Comparison of ENCODE assay signal across 7 mouse cellular contexts in the genomic region with DNA sequence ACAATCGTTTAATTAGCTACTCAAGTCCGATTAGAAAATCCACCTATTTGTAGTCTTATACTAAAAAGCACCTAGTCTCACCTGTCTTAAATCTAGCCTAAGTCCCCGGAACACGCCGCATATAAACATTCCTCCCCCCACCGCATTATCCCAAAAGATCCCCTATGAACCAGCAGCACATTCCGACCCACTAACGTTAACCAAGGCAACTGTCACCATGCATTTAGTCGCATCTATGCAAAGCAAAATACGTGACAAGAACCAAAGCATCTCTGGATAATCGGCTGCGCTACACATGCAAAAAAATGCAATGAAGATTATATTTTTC. TPM values are rescaled to one million over a fixed set of nuclear protein-coding genes. Genes with fewer than 3 reads are reported as not detected.
DNase-seq lines count a peak whose midpoint lies in the region; ATAC-seq lines count a peak whose summit lies in the region.

No protein-coding gene starts in this region.

- H3K4me1 ChIP-seq in forebrain, embryonic 11.5 days (replicated peaks; ENCODE audit: control insufficient read depth, insufficient read depth, low read length): peaks cover 3% of the 10 kb centered on the region; the same call in 1 of the 2 replicates
- no peaks in the 10 kb centered on the region for H3K4me1 ChIP-seq in intestine, embryonic 16.5 days (ENCODE audit: control insufficient read depth, insufficient read depth, low read length)
- peaks cover 21% of the 10 kb centered on the region for H3K4me1 ChIP-seq in neural tube, embryonic 13.5 days (replicated peaks)

- peak; percentile 8; the same call in 1 of the 2 replicates for ATAC-seq in forebrain, embryonic 11.5 days (replicated peaks; ENCODE audit: low FRiP score)
- no peak; the same call in 1 of the 2 replicates for ATAC-seq in intestine, embryonic 16.5 days
- peak; percentile 26 for ATAC-seq in neural tube, embryonic 13.5 days (ENCODE audit: low read depth)

- H3K27ac ChIP-seq in forebrain, embryonic 11.5 days (ENCODE audit: low read depth, low read length): no peak overlapping the region
- H3K27ac ChIP-seq in intestine, embryonic 16.5 days (ENCODE audit: low read length): no peak overlapping the region
- 0 out of 2 replicates have a peak overlapping the region, but pooled peaks have one; percentile 39 for H3K27ac ChIP-seq in neural tube, embryonic 13.5 days (replicated peaks)

- no peaks in the 10 kb centered on the region for H3K9me3 ChIP-seq in forebrain, embryonic 11.5 days (ENCODE audit: control insufficient read depth, low read length)
- no peaks in the 10 kb centered on the region for H3K9me3 ChIP-seq in intestine, embryonic 16.5 days (ENCODE audit: control insufficient read depth, low read length)
- H3K9me3 ChIP-seq in neural tube, embryonic 13.5 days: no peaks in the 10 kb centered on the region

- H3K36me3 ChIP-seq in forebrain, embryonic 11.5 days (ENCODE audit: control insufficient read depth, insufficient read depth, low read length): no peaks in the 10 kb centered on the region
- H3K36me3 ChIP-seq in intestine, embryonic 16.5 days (ENCODE audit: control insufficient read depth, insufficient read depth, low read length): no peaks in the 10 kb centered on the region
- H3K36me3 ChIP-seq in neural tube, embryonic 13.5 days: no peaks in the 10 kb centered on the region

- H3K4me3 ChIP-seq in forebrain, embryonic 11.5 days (ENCODE audit: low read depth, low read length): peak overlapping the region; percentile 33
- H3K4me3 ChIP-seq in intestine, embryonic 16.5 days (ENCODE audit: low read length): peak overlapping the region; percentile 46
- H3K4me3 ChIP-seq in neural tube, embryonic 13.5 days: peak overlapping the region; percentile 46

- 4% methylated on average over 12 of the region's 12 CpGs for WGBS in forebrain, embryonic 11.5 days
- WGBS in intestine, embryonic 16.5 days: 3% methylated on average over 12 of the region's 12 CpGs
- 3% methylated on average over 12 of the region's 12 CpGs for WGBS in neural tube, embryonic 13.5 days

- peaks cover 7% of the 10 kb centered on the region; the same call in 1 of the 2 replicates for H3K27me3 ChIP-seq in forebrain, embryonic 11.5 days (ENCODE audit: control insufficient read depth, insufficient read depth, low read length)
- H3K27me3 ChIP-seq in intestine, embryonic 16.5 days (replicated peaks; ENCODE audit: control insufficient read depth, insufficient read depth, low read length): peaks cover 12% of the 10 kb centered on the region; the same call in 1 of the 2 replicates
- H3K27me3 ChIP-seq in neural tube, embryonic 13.5 days: peaks cover 30% of the 10 kb centered on the region

- DNase-seq in layer of hippocampus, postnatal 36 days: peak; percentile 26 to 34
- no peak for DNase-seq in layer of hippocampus, adult 9-10 months (ENCODE audit: low spot score)
- DNase-seq in forebrain, embryonic 11.5 days (ENCODE audit: low spot score): no peak
- no peak for DNase-seq in gastrocnemius, postnatal 4 days (ENCODE audit: low spot score in 2 of 2)
- no peak for DNase-seq in yolk sac, embryonic 10.5 days (ENCODE audit: low spot score)

- peak overlapping the region; percentile 76 for H3K4me2 ChIP-seq in forebrain, embryonic 11.5 days (ENCODE audit: low read depth, low read length, severe bottlenecking)
- peak overlapping the region; percentile 85 for H3K4me2 ChIP-seq in intestine, embryonic 16.5 days (ENCODE audit: low read depth, low read length)
- peak overlapping the region; percentile 72 for H3K4me2 ChIP-seq in neural tube, embryonic 13.5 days

- peak overlapping the region; percentile 17; the same call in 1 of the 2 replicates for H3K9ac ChIP-seq in forebrain, embryonic 11.5 days (ENCODE audit: low read length)
- H3K9ac ChIP-seq in intestine, embryonic 16.5 days (ENCODE audit: low read depth, low read length): peak overlapping the region; percentile 30; the same call in 1 of the 2 replicates
- peak overlapping the region; percentile 65 for H3K9ac ChIP-seq in neural tube, embryonic 13.5 days

RNA-seq across cellular contexts. Expression of gene Vsnl1, which starts 0.4 kb away (rescaled TPM):
- 100 to 1,000 TPM; 382 to 418 TPM for total RNA-seq in layer of hippocampus, postnatal 36 days (2021)
- 0.51 and 0.99 TPM in 2 replicates for polyA plus RNA-seq in forebrain, embryonic 11.5 days (2014; fragmentation: Nextera tagmentation; extraction: Ambion mirVana)
- polyA plus RNA-seq in intestine, embryonic 16.5 days (2015; fragmentation: Nextera tagmentation; extraction: Ambion mirVana): 0.50 and 0.61 TPM in 2 replicates
- polyA plus RNA-seq in neural tube, embryonic 13.5 days (2015; fragmentation: Nextera tagmentation; extraction: Ambion mirVana): 30.0 and 37.0 TPM in 2 replicates
- total RNA-seq in gastrocnemius, postnatal 4 days (2021): under 1 TPM; 0.13 to 0.37 TPM

RNA-seq across cellular contexts. Expression of gene Rad51ap2, which starts 19.9 kb away (rescaled TPM):
- total RNA-seq in layer of hippocampus, postnatal 36 days (2021): under 1 TPM; 0.47 to 0.53 TPM
- 0.11 and 0.24 TPM in 2 replicates for polyA plus RNA-seq in forebrain, embryonic 11.5 days (2014; fragmentation: Nextera tagmentation; extraction: Ambion mirVana)
- 0.06 and 0.13 TPM in 2 replicates for polyA plus RNA-seq in intestine, embryonic 16.5 days (2015; fragmentation: Nextera tagmentation; extraction: Ambion mirVana)
- 0.15 and 0.20 TPM in 2 replicates for polyA plus RNA-seq in neural tube, embryonic 13.5 days (2015; fragmentation: Nextera tagmentation; extraction: Ambion mirVana)
- total RNA-seq in gastrocnemius, postnatal 4 days (2021): under 1 TPM; 0.16 to 0.17 TPM

Comparison
In these comparisons a context has a peak if more than half of its experiments do, and no peak if none do; other contexts are left out.
1. DNase-seq: peak in layer of hippocampus, postnatal 36 days (2 of 2); none in layer of hippocampus, adult 9-10 months (single experiment), forebrain, embryonic 11.5 days (single experiment), gastrocnemius, postnatal 4 days (0 of 2) and yolk sac, embryonic 10.5 days (single experiment).
2. RNA of gene Vsnl1, which starts 0.4 kb away (polyA plus RNA-seq): 30.0 to 37.0 TPM in neural tube, embryonic 13.5 days; 0.51 to 0.99 TPM in forebrain, embryonic 11.5 days and 0.50 to 0.61 TPM in intestine, embryonic 16.5 days; every median in the first group is over 10 times any median in the second.
3. Peak in every context shown above with its lines, with median percentiles within 50 percentile points of each other: H3K4me2 ChIP-seq, H3K4me3 ChIP-seq and H3K9ac ChIP-seq.